Mouse (Mus musculus) E14TG2a.4 (cell line): Measurements from ENCODE around the gene Diaph3.

ENCODE experiments used
- CTCF ChIP-seq: conservative IDR thresholded peaks from 2 replicates; pipeline ENCODE4 v1.5.1; 2014; ENCODE audit warnings: low read length
- NANOG ChIP-seq: IDR thresholded peaks from 2 replicates; pipeline ENCODE4 v1.6.1; 2014; ENCODE audit warnings: borderline replicate concordance, low read length, mixed read lengths

DNA sequence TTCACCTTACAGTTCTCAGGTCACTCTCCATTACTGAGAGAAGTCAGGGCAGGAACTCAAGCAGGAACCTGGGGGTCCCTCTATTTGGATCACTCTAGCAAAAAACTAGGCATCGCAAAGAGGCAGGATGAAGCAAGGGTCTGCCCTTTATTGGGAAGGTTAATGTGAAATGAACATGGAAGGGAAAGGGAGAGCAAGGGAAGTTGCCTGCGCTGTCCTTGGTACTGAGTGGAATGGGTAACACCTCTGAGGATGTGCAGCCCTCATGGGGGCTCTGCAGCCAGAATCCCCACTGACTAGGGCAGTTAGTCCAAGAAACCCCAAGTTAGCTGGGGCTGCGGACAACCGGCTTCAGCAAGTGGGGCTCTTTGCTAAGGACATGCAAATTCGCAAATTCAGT, 507.2 kb downstream of the Diaph3 start:
- TF ChIP-seq CTCF (no peak), NANOG (no peak)
